Mouse (Mus musculus) urinary bladder, postnatal 4 days (tissue): ENCODE data around the gene Ick.
"Not testable (repeated sequence)": the region's sequence is repeated elsewhere in the genome, so short reads cannot be mapped to it uniquely, and the experiment has no call there.

Experiments
- DNase-seq, 2 experiments: peaks; one replicate each; pipeline ENCODE4 v3.0.0; 2021 to 2022; ENCODE audit warnings: low spot score in 2 of 2

Ick gene

DNA sequence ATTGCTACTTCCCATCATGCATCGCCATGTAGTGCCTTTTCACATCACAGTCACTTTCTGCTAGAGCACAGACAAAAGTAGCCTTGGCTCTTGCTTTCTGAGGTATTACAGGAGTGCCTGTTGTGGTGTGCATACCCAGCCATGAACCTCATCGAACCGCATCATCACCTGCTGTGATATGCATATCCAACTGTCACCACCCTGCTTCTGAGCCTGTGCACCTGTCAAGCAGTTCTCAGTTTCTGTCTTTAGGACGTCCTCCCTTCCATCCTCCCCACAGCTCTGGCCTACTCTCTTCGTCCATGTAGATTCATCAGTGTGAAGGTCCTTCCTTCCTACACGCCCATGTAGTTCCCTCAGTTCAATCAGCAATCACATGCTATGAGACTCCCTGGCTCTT, 39.2 kb downstream of the Ick start:
- DNase-seq = no peak

GRCm38 (mm10) chr9:78149770-78150169, 40.8 kb downstream of the Ick start:
- DNase-seq = not testable (repeated sequence)

- no peak for DNase-seq
These were observed 45.4 kb downstream of the Ick start for GRCm38 (mm10) chr9:78154211-78154977.

- no peak for DNase-seq
These were observed 48.2 kb downstream of the Ick start for GRCm38 (mm10) chr9:78157221-78157620.

GRCm38 (mm10) chr9:78163291-78163690, 54.3 kb downstream of the Ick start:
- DNase-seq = no peak

- DNase-seq = no peak
These were observed 55.7 kb downstream of the Ick start for GRCm38 (mm10) chr9:78164741-78165140.

DNA sequence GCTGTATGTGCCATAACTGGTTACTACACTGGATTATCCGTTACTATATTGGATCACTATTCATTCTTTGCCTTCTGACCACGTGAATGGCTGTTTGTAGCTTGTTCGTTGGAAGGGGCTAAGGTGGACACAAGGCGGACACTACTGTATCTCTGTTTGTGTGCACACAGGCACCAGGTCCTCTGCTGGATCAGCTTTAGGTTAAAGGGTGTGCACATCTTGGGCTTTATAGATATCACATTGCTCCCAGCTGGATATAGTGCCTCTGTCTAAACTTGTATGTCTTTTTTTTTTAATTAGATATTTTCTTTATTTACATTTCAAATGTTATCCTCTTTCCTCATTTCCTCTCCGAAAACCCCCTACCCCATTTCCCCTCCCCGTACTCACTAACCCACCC, 56.5 kb downstream of the Ick start:
- no peak for DNase-seq

DNA sequence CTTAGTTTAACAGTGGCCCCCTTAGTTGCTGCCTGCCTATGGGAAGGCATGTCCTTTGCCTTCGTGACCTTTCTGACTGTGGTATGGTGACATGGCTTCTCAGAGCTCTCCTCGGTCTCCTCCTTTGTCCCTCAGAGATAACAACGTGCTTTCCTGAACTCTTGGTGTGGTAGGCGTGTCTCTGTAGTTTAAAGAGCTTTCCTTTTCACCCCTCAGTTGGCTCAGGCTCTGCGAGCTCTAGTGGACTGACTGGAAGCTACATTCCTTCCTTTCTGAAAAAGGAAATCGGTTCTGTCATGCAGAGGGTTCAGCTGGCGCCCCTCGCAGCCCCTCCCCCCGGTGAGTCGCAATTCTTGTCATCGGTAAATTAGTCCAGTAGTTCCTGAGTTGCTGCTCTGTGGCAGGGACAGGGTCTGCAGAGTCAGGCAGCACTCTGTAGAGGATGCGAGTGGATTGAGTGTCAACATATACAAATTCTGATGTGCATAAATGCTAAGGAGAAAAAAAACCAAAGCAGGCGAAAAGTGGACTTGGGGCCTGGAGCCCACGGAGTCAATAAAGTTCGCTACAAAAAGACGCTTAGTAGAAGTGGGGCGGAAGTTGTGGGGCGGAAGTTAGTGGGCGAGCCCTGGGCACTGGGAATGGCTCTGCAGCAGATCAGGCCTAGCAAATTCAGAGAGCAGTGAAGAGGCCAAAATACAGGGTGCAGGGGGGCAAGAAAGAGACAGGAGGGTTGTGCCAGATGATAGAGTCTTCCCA, 57.9 kb downstream of the Ick start:
- DNase-seq = no peak

DNA sequence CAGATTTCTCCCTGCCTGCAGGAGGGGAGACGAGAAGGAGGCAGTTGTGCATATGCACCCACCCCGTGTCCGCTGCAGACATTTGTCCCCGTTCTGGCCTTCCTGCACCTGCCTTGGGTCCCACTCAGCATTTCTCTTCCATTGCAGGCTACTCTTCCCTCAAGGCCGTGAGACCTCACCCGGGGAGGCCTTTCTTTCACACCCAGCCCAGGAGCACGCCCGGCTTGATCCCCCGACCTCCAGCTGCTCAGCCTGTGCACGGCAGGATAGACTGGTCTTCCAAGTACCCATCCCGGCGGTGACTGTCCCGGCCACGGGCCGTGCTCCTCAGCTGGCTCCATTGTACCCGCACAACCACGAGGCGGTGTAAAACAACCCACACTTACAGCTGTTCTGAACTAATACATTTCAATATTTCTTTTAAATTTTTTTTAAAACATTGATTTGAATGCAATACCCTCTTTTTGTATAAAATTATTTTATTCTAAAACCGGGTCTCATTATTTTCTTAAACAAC, 58.5 kb downstream of the Ick start:
- DNase-seq = no peak

GRCm38 (mm10) chr9:78168864-78169263, 59.9 kb downstream of the Ick start:
- DNase-seq = no peak

- DNase-seq = no peak
These were observed 65.0 kb downstream of the Ick start for GRCm38 (mm10) chr9:78174016-78174415.

DNA sequence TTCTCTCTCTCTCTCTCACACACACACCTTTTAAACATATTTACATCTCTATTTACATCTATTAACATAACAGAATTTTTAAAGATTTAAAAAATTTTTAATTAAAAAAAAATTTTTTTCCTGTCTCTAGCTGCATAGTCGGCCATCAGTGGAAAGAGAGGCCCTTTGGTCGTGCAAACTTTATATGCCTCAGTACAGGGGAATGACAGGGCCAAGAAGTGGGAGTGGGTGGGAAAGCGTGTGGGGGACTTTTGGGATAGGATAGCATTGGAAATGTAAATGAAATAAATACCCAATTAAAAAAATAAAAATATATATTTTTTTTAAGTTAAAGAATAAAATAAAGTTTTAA, 65.9 kb downstream of the Ick start:
- DNase-seq = not testable (repeated sequence)

GRCm38 (mm10) chr9:78175277-78176200, 66.5 kb downstream of the Ick start:
- peak; percentile 92 to 95 for DNase-seq

DNA sequence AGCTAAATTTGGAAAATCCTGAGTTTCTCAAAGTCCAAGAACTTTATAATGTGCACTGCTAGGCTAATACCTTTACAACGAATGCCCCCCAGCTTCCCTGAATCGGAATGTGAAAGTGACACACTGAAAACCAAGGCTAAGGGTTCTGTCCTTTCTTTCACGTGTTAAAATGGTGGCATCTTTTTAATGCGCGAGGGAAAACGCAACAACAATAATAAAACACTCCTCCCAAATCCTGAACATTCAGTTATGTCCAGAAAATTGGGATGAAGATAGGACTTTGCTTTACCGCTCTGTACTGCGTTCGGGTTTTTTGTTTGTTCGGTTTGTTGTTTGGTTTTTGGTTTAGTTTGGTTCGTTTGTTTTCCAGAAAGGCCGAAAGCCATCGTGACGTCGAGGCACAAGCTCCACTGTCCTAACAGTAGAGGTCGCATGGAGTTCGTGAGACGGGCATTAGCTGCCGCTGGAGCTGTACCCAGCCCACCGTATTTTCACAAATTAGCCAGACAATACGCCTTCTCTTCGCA, 67.3 kb downstream of the Ick start:
- DNase-seq = peak in 1 of 2 experiments; percentile 55

GRCm38 (mm10) chr9:78176831-78177230, 67.8 kb downstream of the Ick start:
- DNase-seq = peak in 1 of 2 experiments; percentile 30

DNA sequence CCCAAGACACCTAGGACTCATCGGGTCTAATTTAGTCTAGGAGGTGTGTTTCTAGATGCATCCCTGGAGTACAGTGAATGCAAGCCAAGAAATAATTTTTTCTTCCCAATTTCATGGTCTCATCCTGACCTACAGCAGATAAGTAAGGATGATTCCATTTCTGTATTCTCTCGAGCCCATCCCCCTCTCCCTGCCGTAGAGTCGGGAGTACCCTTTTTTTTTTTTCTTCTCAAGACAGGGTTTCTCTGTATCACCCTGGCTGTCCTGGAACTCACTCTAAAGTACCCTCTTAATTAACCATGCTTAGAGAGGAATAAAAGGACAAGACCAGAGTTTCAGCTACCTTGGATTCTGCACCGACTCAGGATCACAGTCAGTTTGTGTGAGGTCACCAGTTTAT, 69.2 kb downstream of the Ick start:
- DNase-seq = no peak

- no peak for DNase-seq
These were observed 70.1 kb downstream of the Ick start for GRCm38 (mm10) chr9:78179071-78179470.

- DNase-seq = not testable (repeated sequence)
These were observed 73.5 kb downstream of the Ick start, which contains the start of gene Gsta4 for GRCm38 (mm10) chr9:78182474-78182873. Gsta4 (plus strand) TSS chr9:78182774.

GRCm38 (mm10) chr9:78185686-78186085, 76.7 kb downstream of the Ick start:
- DNase-seq = no peak

DNA sequence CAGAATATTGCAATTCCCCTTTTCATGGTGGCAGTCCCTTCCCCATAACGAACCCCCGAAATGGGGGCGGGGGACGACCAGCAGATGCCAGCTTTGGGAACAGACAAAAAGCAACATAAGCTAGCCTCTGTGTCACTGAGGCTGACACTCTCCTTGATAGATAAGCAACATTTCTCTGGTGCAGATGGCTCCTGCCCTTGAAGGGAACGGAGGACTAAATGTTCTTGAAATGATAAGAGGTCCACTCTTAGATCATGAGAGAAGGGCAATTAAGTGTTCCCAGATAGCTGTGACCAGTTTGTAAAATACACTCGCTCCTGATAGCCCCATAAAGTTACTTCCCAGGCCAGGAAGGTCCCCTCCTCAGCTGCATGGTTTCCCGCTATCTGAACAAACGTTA, 79.9 kb downstream of the Ick start:
- DNase-seq = no peak
